Mouse (Mus musculus): ENCODE measurements around the gene Cux1.

Cux1 gene

GRCm38 (mm10) chr5:136567176-136568025 lies at the start of gene Cux1:
Gene Cux1, minus strand, starts transcription at chr5:136567490.
- peak; percentile 85 to 93 for DNase-seq (ENCODE audit: low spot score in 2 of 2)

GRCm38 (mm10) chr5:136612391-136612790 lies 45.1 kb upstream of the Cux1 start:
- no peak for DNase-seq (ENCODE audit: low spot score in 2 of 2)

GRCm38 (mm10) chr5:136608814-136609434 lies 41.6 kb upstream of the Cux1 start:
- no peak for DNase-seq (ENCODE audit: low spot score in 2 of 2)

- no peak for DNase-seq (ENCODE audit: low spot score in 2 of 2)
Observed at GRCm38 (mm10) chr5:136605144-136605543, 37.9 kb upstream of the Cux1 start.

GRCm38 (mm10) chr5:136603176-136603964 lies 36.1 kb upstream of the Cux1 start:
- no peak for DNase-seq (ENCODE audit: low spot score in 2 of 2)

- DNase-seq (ENCODE audit: low spot score in 2 of 2): no peak
Observed at GRCm38 (mm10) chr5:136600511-136600910, 33.2 kb upstream of the Cux1 start.

GRCm38 (mm10) chr5:136594896-136595540 lies 27.7 kb upstream of the Cux1 start:
- DNase-seq (ENCODE audit: low spot score in 2 of 2): no peak

GRCm38 (mm10) chr5:136591816-136592499 lies 24.7 kb upstream of the Cux1 start:
- no peak for DNase-seq (ENCODE audit: low spot score in 2 of 2)

GRCm38 (mm10) chr5:136589002-136589401 lies 21.7 kb upstream of the Cux1 start:
- no peak for DNase-seq (ENCODE audit: low spot score in 2 of 2)

GRCm38 (mm10) chr5:136588471-136588870 lies 21.2 kb upstream of the Cux1 start:
- no peak for DNase-seq (ENCODE audit: low spot score in 2 of 2)

GRCm38 (mm10) chr5:136584676-136585285 lies 17.5 kb upstream of the Cux1 start:
- DNase-seq (ENCODE audit: low spot score in 2 of 2): no peak

GRCm38 (mm10) chr5:136583666-136584464 lies 16.6 kb upstream of the Cux1 start:
- no peak for DNase-seq (ENCODE audit: low spot score in 2 of 2)

- DNase-seq (ENCODE audit: low spot score in 2 of 2): no peak
Observed at GRCm38 (mm10) chr5:136583256-136583655, 16.0 kb upstream of the Cux1 start.

- DNase-seq (ENCODE audit: low spot score in 2 of 2): no peak
Observed at GRCm38 (mm10) chr5:136582201-136582600, 14.9 kb upstream of the Cux1 start.

- no peak for DNase-seq (ENCODE audit: low spot score in 2 of 2)
Observed at GRCm38 (mm10) chr5:136581625-136582024, 14.3 kb upstream of the Cux1 start.

- DNase-seq (ENCODE audit: low spot score in 2 of 2): peak; percentile 68 to 88
Observed at GRCm38 (mm10) chr5:136581166-136581565, 13.9 kb upstream of the Cux1 start.

GRCm38 (mm10) chr5:136578201-136578600 lies 10.9 kb upstream of the Cux1 start:
- DNase-seq (ENCODE audit: low spot score in 2 of 2): no peak

GRCm38 (mm10) chr5:136570171-136570570 lies 2.9 kb upstream of the Cux1 start:
- no peak for DNase-seq (ENCODE audit: low spot score in 2 of 2)

- DNase-seq (ENCODE audit: low spot score in 2 of 2): peak; percentile 73 to 88
Observed at GRCm38 (mm10) chr5:136568776-136569175, 1.5 kb upstream of the Cux1 start.
